ENCODE assay signal across 8 mouse cellular contexts in the genomic region with DNA sequence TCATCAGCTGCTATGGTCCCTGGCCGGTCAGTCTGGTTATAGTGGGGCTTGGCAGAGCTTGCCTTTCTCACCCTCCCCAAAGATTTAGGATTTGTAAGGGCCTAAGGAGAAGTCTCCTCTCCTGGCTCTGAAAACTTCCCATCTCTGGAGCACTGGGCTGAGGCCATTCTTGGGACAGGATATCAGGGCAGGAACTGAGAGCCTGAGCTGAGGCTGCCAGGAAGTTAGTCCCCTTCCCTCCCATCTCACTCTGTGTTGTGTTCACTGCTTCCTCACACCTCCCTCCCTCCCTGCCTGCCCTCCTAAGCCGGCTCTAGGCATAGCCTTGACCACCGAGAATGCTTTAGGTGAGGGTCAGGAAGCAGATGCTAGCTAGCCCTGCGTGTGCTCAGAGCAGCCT. TPM values are rescaled to one million over a fixed set of nuclear protein-coding genes. Genes with fewer than 3 reads are reported as not detected.
A peak's percentile ranks its signal among the peaks of the same experiment; 100 is the strongest.
DNase-seq lines count a peak whose midpoint lies in the region; ATAC-seq and TF ChIP-seq lines count a peak whose summit lies in the region.

No protein-coding gene starts in this region.

- peak overlapping the region; percentile 71 for H3K27ac ChIP-seq in lung, postnatal 0 days (ENCODE audit: low read length)
- peak overlapping the region; percentile 99 for H3K27ac ChIP-seq in forebrain, embryonic 16.5 days (ENCODE audit: low read length)
- H3K27ac ChIP-seq in neural tube, embryonic 14.5 days (ENCODE audit: low read depth, low read length): peak overlapping the region; percentile 86

- 8% methylated on average over 4 of the region's 4 CpGs for WGBS in lung, postnatal 0 days
- WGBS in forebrain, embryonic 16.5 days: 3% methylated on average over 4 of the region's 4 CpGs
- 0% methylated on average over 4 of the region's 4 CpGs for WGBS in neural tube, embryonic 14.5 days

- H3K9me3 ChIP-seq in lung, postnatal 0 days (ENCODE audit: low read length): no peaks in the 10 kb centered on the region
- H3K9me3 ChIP-seq in forebrain, embryonic 16.5 days (ENCODE audit: control insufficient read depth, low read length): no peaks in the 10 kb centered on the region
- H3K9me3 ChIP-seq in neural tube, embryonic 14.5 days (ENCODE audit: control insufficient read depth, low read length): no peaks in the 10 kb centered on the region

- peaks cover 8% of the 10 kb centered on the region; the same call in 1 of the 2 replicates for H3K36me3 ChIP-seq in lung, postnatal 0 days (ENCODE audit: insufficient read depth, low read length)
- no peaks in the 10 kb centered on the region for H3K36me3 ChIP-seq in forebrain, embryonic 16.5 days (ENCODE audit: control insufficient read depth, insufficient read depth)
- peaks cover 18% of the 10 kb centered on the region for H3K36me3 ChIP-seq in neural tube, embryonic 14.5 days (ENCODE audit: control insufficient read depth, insufficient read depth, low read length)

- peak; percentile 56 for DNase-seq in lung, postnatal 0 days (ENCODE audit: low spot score)
- DNase-seq in lung, adult 18-20 months: no peak
- DNase-seq in kidney, postnatal 14 days: peak; percentile 53
- DNase-seq in left cerebral cortex, postnatal 25 days (ENCODE audit: low spot score in 2 of 2): no peak
- no peak for DNase-seq in left cerebral cortex, postnatal 4 days
- DNase-seq in gastrocnemius, postnatal 36 days: no peak

- peak; percentile 13; the same call in 1 of the 2 replicates for ATAC-seq in lung, postnatal 0 days
- no peak for ATAC-seq in forebrain, embryonic 16.5 days
- no peak for ATAC-seq in neural tube, embryonic 14.5 days (ENCODE audit: low read depth)

- intact Hi-C loops in left cerebral cortex, postnatal 25 days (cut with DNase I): no loop called here
- intact Hi-C loops in left cerebral cortex, postnatal 4 days (cut with DNase I): no loop called here
- intact Hi-C loops in gastrocnemius, postnatal 36 days (cut with DNase I): loop anchor here (10.0 kb wide), 1 partner anchor 59 kb away; a partner anchor contains a TSS

- H3K4me1 ChIP-seq in lung, postnatal 0 days (ENCODE audit: insufficient read depth, low read depth, low read length): peaks cover 14% of the 10 kb centered on the region; the same call in 1 of the 2 replicates
- H3K4me1 ChIP-seq in forebrain, embryonic 16.5 days (replicated peaks; ENCODE audit: control insufficient read depth, insufficient read depth, low read length): peaks cover 70% of the 10 kb centered on the region
- H3K4me1 ChIP-seq in neural tube, embryonic 14.5 days (ENCODE audit: control insufficient read depth, insufficient read depth, low read length): peaks cover 66% of the 10 kb centered on the region

- no peak for TF ChIP-seq CTCF in lung, postnatal 0 days (IDR thresholded peaks at IDR 0.05)

- no peak overlapping the region for H3K9ac ChIP-seq in lung, postnatal 0 days (replicated peaks; ENCODE audit: low read depth)
- no peak overlapping the region for H3K9ac ChIP-seq in forebrain, embryonic 16.5 days (replicated peaks; ENCODE audit: low read depth, low read length)
- peak overlapping the region; percentile 25; the same call in 1 of the 2 replicates for H3K9ac ChIP-seq in neural tube, embryonic 14.5 days (replicated peaks; ENCODE audit: low read depth, low read length)

- 0 out of 2 replicates have a peak overlapping the region, but pooled peaks have one; percentile 14 for H3K4me2 ChIP-seq in lung, postnatal 0 days (replicated peaks; ENCODE audit: low read depth, low read length)
- H3K4me2 ChIP-seq in forebrain, embryonic 16.5 days (ENCODE audit: low read length): peak overlapping the region; percentile 95
- H3K4me2 ChIP-seq in neural tube, embryonic 14.5 days (ENCODE audit: low read depth, low read length): peak overlapping the region; percentile 74

- no peak for TF ChIP-seq EP300 in lung, postnatal 0 days (IDR thresholded peaks at IDR 0.05)

- H3K4me3 ChIP-seq in lung, postnatal 0 days (ENCODE audit: low read depth, low read length): no peak overlapping the region
- peak overlapping the region; percentile 69 for H3K4me3 ChIP-seq in forebrain, embryonic 16.5 days (replicated peaks; ENCODE audit: low read length)
- no peak overlapping the region; the same call in 1 of the 2 replicates for H3K4me3 ChIP-seq in neural tube, embryonic 14.5 days (ENCODE audit: low read depth, low read length)

- no peaks in the 10 kb centered on the region for H3K27me3 ChIP-seq in lung, postnatal 0 days (replicated peaks; ENCODE audit: insufficient read depth, low read length)
- no peaks in the 10 kb centered on the region for H3K27me3 ChIP-seq in forebrain, embryonic 16.5 days (replicated peaks; ENCODE audit: control insufficient read depth, insufficient read depth, low read length)
- H3K27me3 ChIP-seq in neural tube, embryonic 14.5 days (ENCODE audit: control insufficient read depth, insufficient read depth, low read length): no peaks in the 10 kb centered on the region

RNA-seq across cellular contexts. Expression of a gene that starts 3.0 kb away (rescaled TPM):
- polyA plus RNA-seq in lung, postnatal 0 days (2015; fragmentation: Nextera tagmentation; extraction: Ambion mirVana): 114 and 118 TPM in 2 replicates
- 472 and 511 TPM in 2 replicates for polyA plus RNA-seq in forebrain, embryonic 16.5 days (2015; fragmentation: Nextera tagmentation; extraction: Ambion mirVana)
- 350 and 391 TPM in 2 replicates for polyA plus RNA-seq in neural tube, embryonic 14.5 days (2014; fragmentation: Nextera tagmentation; extraction: Ambion mirVana)
- total RNA-seq in left cerebral cortex, postnatal 25 days (2021): 100 to 1,000 TPM; 411 to 429 TPM
- 100 to 1,000 TPM; 314 to 321 TPM for total RNA-seq in left cerebral cortex, postnatal 4 days (2021)
- 10 to 100 TPM; 22.5 to 28.4 TPM for total RNA-seq in gastrocnemius, postnatal 36 days (2021)

RNA-seq across cellular contexts. Expression of a gene that starts 16.1 kb away (rescaled TPM):
- 2.5 TPM in 2 replicates for polyA plus RNA-seq in lung, postnatal 0 days (2015; fragmentation: Nextera tagmentation; extraction: Ambion mirVana)
- polyA plus RNA-seq in forebrain, embryonic 16.5 days (2015; fragmentation: Nextera tagmentation; extraction: Ambion mirVana): 4.7 and 7.2 TPM in 2 replicates
- polyA plus RNA-seq in neural tube, embryonic 14.5 days (2014; fragmentation: Nextera tagmentation; extraction: Ambion mirVana): 1.4 and 1.6 TPM in 2 replicates
- total RNA-seq in left cerebral cortex, postnatal 25 days (2021): under 1 TPM in 1 of 2 experiments, not detected in 1; 0.34 TPM
- under 1 TPM; 0.62 to 0.82 TPM for total RNA-seq in left cerebral cortex, postnatal 4 days (2021)
- 1,000 to 10,000 TPM; 4,749 to 5,131 TPM for total RNA-seq in gastrocnemius, postnatal 36 days (2021)

RNA-seq across cellular contexts. Expression of a gene that starts 54.6 kb away (rescaled TPM):
- polyA plus RNA-seq in lung, postnatal 0 days (2015; fragmentation: Nextera tagmentation; extraction: Ambion mirVana): 0.04 and 0.05 TPM in 2 replicates
- 0.11 TPM in 1 of 2 replicates, not detected in the other for polyA plus RNA-seq in forebrain, embryonic 16.5 days (2015; fragmentation: Nextera tagmentation; extraction: Ambion mirVana)
- polyA plus RNA-seq in neural tube, embryonic 14.5 days (2014; fragmentation: Nextera tagmentation; extraction: Ambion mirVana): not detected in 2 replicates
- total RNA-seq in left cerebral cortex, postnatal 25 days (2021): not detected
- under 1 TPM in 1 of 2 experiments, not detected in 1; 0.58 TPM for total RNA-seq in left cerebral cortex, postnatal 4 days (2021)
- under 1 TPM; 0.51 to 0.72 TPM for total RNA-seq in gastrocnemius, postnatal 36 days (2021)

RNA-seq across cellular contexts. Expression of a gene that starts 55.7 kb away (rescaled TPM):
- 93.7 and 96.6 TPM in 2 replicates for polyA plus RNA-seq in lung, postnatal 0 days (2015; fragmentation: Nextera tagmentation; extraction: Ambion mirVana)
- 106 and 107 TPM in 2 replicates for polyA plus RNA-seq in forebrain, embryonic 16.5 days (2015; fragmentation: Nextera tagmentation; extraction: Ambion mirVana)
- 72.3 and 86.0 TPM in 2 replicates for polyA plus RNA-seq in neural tube, embryonic 14.5 days (2014; fragmentation: Nextera tagmentation; extraction: Ambion mirVana)
- 100 to 1,000 TPM; 105 to 108 TPM for total RNA-seq in left cerebral cortex, postnatal 25 days (2021)
- 10 to 100 TPM; 71.9 to 75.8 TPM for total RNA-seq in left cerebral cortex, postnatal 4 days (2021)
- total RNA-seq in gastrocnemius, postnatal 36 days (2021): 100 to 1,000 TPM; 165 to 181 TPM

RNA-seq across cellular contexts. Expression of a gene that starts 57.9 kb away (rescaled TPM):
- polyA plus RNA-seq in lung, postnatal 0 days (2015; fragmentation: Nextera tagmentation; extraction: Ambion mirVana): 30.0 and 32.4 TPM in 2 replicates
- polyA plus RNA-seq in forebrain, embryonic 16.5 days (2015; fragmentation: Nextera tagmentation; extraction: Ambion mirVana): 136 and 152 TPM in 2 replicates
- polyA plus RNA-seq in neural tube, embryonic 14.5 days (2014; fragmentation: Nextera tagmentation; extraction: Ambion mirVana): 66.2 and 72.2 TPM in 2 replicates
- total RNA-seq in left cerebral cortex, postnatal 25 days (2021): 100 to 1,000 TPM; 232 to 242 TPM
- 100 to 1,000 TPM; 157 to 165 TPM for total RNA-seq in left cerebral cortex, postnatal 4 days (2021)
- total RNA-seq in gastrocnemius, postnatal 36 days (2021): 1 to 10 TPM; 8.4 to 9.8 TPM

Comparison
In these comparisons a context has a peak if more than half of its experiments do, and no peak if none do; other contexts are left out.
1. DNase-seq: peak in lung, postnatal 0 days (single experiment) and kidney, postnatal 14 days (single experiment); none in lung, adult 18-20 months (0 of 2), left cerebral cortex, postnatal 25 days (0 of 2), left cerebral cortex, postnatal 4 days (single experiment) and gastrocnemius, postnatal 36 days (0 of 2).
2. H3K4me2 ChIP-seq: peak in every context shown above with its lines; median percentile 95 in forebrain, embryonic 16.5 days; 74 in neural tube, embryonic 14.5 days; 14 in lung, postnatal 0 days.
3. RNA of a gene that starts 3.0 kb away (total RNA-seq): 411 to 429 TPM in left cerebral cortex, postnatal 25 days and 314 to 321 TPM in left cerebral cortex, postnatal 4 days; 22.5 to 28.4 TPM in gastrocnemius, postnatal 36 days; every median in the first group is over 10 times any median in the second.
4. RNA of a gene that starts 16.1 kb away (total RNA-seq): 4,749 to 5,131 TPM in gastrocnemius, postnatal 36 days; 0.62 to 0.82 TPM in left cerebral cortex, postnatal 4 days and 0.34 TPM in left cerebral cortex, postnatal 25 days; every median in the first group is over 1,000 times any median in the second.
5. Peak in every context shown above with its lines, with median percentiles within 50 percentile points of each other: H3K27ac ChIP-seq.